Mouse (Mus musculus) liver, postnatal 0 days (tissue): ENCODE results near the gene Cyp4f40. TPM values are rescaled to one million over a fixed set of nuclear protein-coding genes. Genes with fewer than 3 reads are reported as not detected.
"Not testable (repeated sequence)": the region's sequence is repeated elsewhere in the genome, so short reads cannot be mapped to it uniquely, and the experiment has no call there.

ENCODE experiments used
- ATAC-seq: fragments of 200-750 bp; cut with Nextera tagmentation; 2 replicates; pipeline ENCODE4 v1.8.0; 2017; ENCODE audit warnings: mild to moderate bottlenecking, moderate library complexity
- DNase-seq: peaks from one replicate; pipeline ENCODE4 v3.0.0-alpha.2; 2016
- H3K27ac ChIP-seq: fragments of 300-500 bp; sonication (generic); 2 replicates; pipeline ENCODE4 v1.5.1; 2014; ENCODE audit warnings: antibody characterized with exemption, moderate library complexity, mild to moderate bottlenecking, low read depth
- H3K27me3 ChIP-seq: fragments of 300-500 bp; sonication (generic); 2 replicates; pipeline ENCODE4 v1.6.1; 2014; ENCODE audit warnings: low read length, control low read depth, mixed read lengths; ENCODE audit not compliant: insufficient read depth
- H3K36me3 ChIP-seq: fragments of 300-500 bp; sonication (generic); replicated peaks from 2 replicates; pipeline ENCODE4 v1.6.1; 2014; ENCODE audit warnings: mild to moderate bottlenecking, control low read depth, low read length, moderate library complexity, mixed read lengths; ENCODE audit not compliant: insufficient read depth
- H3K4me1 ChIP-seq: fragments of 300-500 bp; sonication (generic); 2 replicates; pipeline ENCODE4 v1.6.1; 2014; ENCODE audit warnings: antibody characterized with exemption, mild to moderate bottlenecking, control low read depth; ENCODE audit not compliant: insufficient read depth
- H3K4me2 ChIP-seq: fragments of 300-500 bp; sonication (generic); 2 replicates; pipeline ENCODE4 v1.6.1; 2014; ENCODE audit warnings: low read depth, mild to moderate bottlenecking, low read length, moderate library complexity, mixed read lengths
- H3K4me3 ChIP-seq: fragments of 300-500 bp; sonication (generic); 2 replicates; pipeline ENCODE4 v1.5.1; 2014; ENCODE audit warnings: low read depth, low read length
- H3K9ac ChIP-seq: fragments of 300-500 bp; sonication (generic); replicated peaks from 2 replicates; pipeline ENCODE4 v1.6.1; 2014; ENCODE audit warnings: mild to moderate bottlenecking, moderate library complexity
- H3K9me3 ChIP-seq: fragments of 300-500 bp; sonication (generic); 2 replicates; pipeline ENCODE4 v1.6.1; 2016; ENCODE audit warnings: mild to moderate bottlenecking, control low read depth, low read length, mixed read lengths
- CTCF ChIP-seq: sonication (generic); IDR thresholded peaks from 2 replicates; pipeline ENCODE4 v1.5.1; 2016; ENCODE audit warnings: antibody characterized with exemption, low read depth
- EP300 ChIP-seq: IDR thresholded peaks from 2 replicates; pipeline ENCODE4 v1.6.1; 2016; ENCODE audit warnings: antibody characterized with exemption, low read depth, mild to moderate bottlenecking
- WGBS: fragments of 180-500 bp; shearing (Covaris S2); extraction: QIAGEN DNeasy Blood & Tissue Kit; methylation state at CpG from one replicate; pipeline ENCODE4 v1.1.7; 2014; ENCODE audit not compliant: insufficient replicate concordance; 5-methylcytosine and 5-hydroxymethylcytosine counted together
- polyA plus RNA-seq: library from polyadenylated mRNA; unstranded; fragments of >200 nt; fragmentation: Nextera tagmentation; extraction: Ambion mirVana; gene quantifications from 2 replicates; pipeline ENCODE4 v1.2.1, GENCODE M21; 2015

The Cyp4f40 gene
- polyA plus RNA-seq, 1 experiment from 2014 or later, result not detected

- peak within 1 kb of the TSS; percentile 67 for H3K4me2 ChIP-seq
- ATAC-seq (peak; percentile 91), DNase-seq (peak; percentile 86)
- TF ChIP-seq CTCF, result no peak
- peak; percentile 71 for TF ChIP-seq EP300
- no peaks in the 10 kb centered on the region for H3K27me3 ChIP-seq
- H3K4me3 ChIP-seq, result peak within 1 kb of the TSS; percentile 45
- H3K36me3 ChIP-seq, result no peaks in the 10 kb centered on the region
- peak within 1 kb of the TSS; percentile 62 for H3K9ac ChIP-seq
- no peaks in the 10 kb centered on the region for H3K9me3 ChIP-seq
- WGBS, result 38% methylated on average over 7 of the region's 7 CpGs
- peak within 1 kb of the TSS; percentile 93 for H3K27ac ChIP-seq
- peaks cover 12% of the 10 kb centered on the region for H3K4me1 ChIP-seq
Observed at GRCm38 (mm10) chr17:32685048-32685750, 26.5 kb downstream of the Cyp4f40 start, which contains the start of gene Cyp4f15. Gene Cyp4f15, plus strand, starts transcription at chr17:32685627.

DNA sequence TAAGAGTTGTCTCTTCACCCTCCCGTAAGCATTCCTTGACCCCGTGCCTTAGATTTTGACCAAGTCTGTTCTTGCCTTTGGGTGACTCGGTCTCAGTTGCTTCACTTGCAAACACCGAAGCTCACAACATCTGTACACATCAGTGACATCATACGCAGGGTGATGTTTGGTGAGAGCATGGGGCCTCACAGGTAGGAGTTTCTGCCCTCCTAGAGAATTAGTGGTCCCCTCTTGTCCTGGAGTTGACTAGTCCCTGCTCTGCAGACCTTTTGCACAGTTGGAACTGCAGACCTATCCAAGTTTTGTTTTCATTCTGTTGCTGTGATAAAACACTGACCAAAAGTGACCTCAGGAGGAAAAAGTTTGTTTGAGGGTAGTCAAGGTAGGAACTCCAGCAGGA, 28.0 kb downstream of the Cyp4f40 start:
- WGBS, result 62% methylated on average over 5 of the region's 5 CpGs
- Histone ChIP-seq H3K4me3 (peak overlapping the region; percentile 45), H3K9me3 (no peaks in the 10 kb centered on the region), H3K4me2 (peak overlapping the region; percentile 67), H3K4me1 (peaks cover 12% of the 10 kb centered on the region), H3K9ac (peak overlapping the region; percentile 62), H3K27me3 (no peaks in the 10 kb centered on the region), H3K36me3 (no peaks in the 10 kb centered on the region), H3K27ac (peak overlapping the region; percentile 93)
- ATAC-seq (peak; percentile 60), DNase-seq (peak; percentile 22)
- peak; percentile 31; the same call in 1 of the 2 replicates for TF ChIP-seq EP300
- TF ChIP-seq CTCF, result no peak

GRCm38 (mm10) chr17:32690959-32691358, 32.3 kb downstream of the Cyp4f40 start:
- TF ChIP-seq EP300 (no peak; the same call in 1 of the 2 replicates), CTCF (peak; percentile 30)
- Histone ChIP-seq H3K27me3 (no peaks in the 10 kb centered on the region), H3K9ac (no peak overlapping the region), H3K4me2 (no peak overlapping the region), H3K27ac (peak overlapping the region; percentile 55), H3K4me1 (peaks cover 4% of the 10 kb centered on the region; the same call in 1 of the 2 replicates), H3K9me3 (no peaks in the 10 kb centered on the region; the same call in 1 of the 2 replicates), H3K4me3 (no peak overlapping the region), H3K36me3 (peaks cover 8% of the 10 kb centered on the region; the same call in 1 of the 2 replicates)
- 66% methylated on average over 1 of the region's 1 CpGs for WGBS
- peak; percentile 38 for DNase-seq
- ATAC-seq, result peak; percentile 84

DNA sequence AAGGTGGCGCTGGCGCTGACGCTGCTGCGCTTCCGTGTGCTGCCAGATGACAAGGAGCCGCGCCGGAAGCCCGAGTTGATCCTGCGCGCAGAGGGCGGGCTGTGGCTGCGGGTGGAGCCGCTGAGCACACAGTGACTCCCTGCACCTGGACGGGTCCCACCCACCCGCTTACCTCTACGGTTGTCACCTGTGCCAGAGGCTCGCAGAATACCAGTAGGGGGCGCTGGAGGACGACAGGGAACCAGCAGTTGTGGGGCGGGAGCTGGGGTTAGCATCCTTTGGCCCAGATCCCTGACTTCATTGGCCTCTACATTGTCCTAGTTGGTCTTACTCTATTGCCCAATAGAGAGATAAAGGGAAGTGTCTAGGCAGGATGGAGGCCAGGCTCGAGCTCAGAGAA, 44.1 kb downstream of the Cyp4f40 start:
- H3K4me1 ChIP-seq, result no peaks in the 10 kb centered on the region
- H3K27ac ChIP-seq, result no peak overlapping the region
- H3K4me3 ChIP-seq, result no peak overlapping the region
- H3K36me3 ChIP-seq, result peaks cover 15% of the 10 kb centered on the region
- peak; percentile 37 for DNase-seq
- no peak for ATAC-seq
- peaks cover 11% of the 10 kb centered on the region for H3K9me3 ChIP-seq
- H3K9ac ChIP-seq, result no peak overlapping the region
- no peak overlapping the region for H3K4me2 ChIP-seq
- 45% methylated on average over 22 of the region's 22 CpGs for WGBS
- H3K27me3 ChIP-seq, result no peaks in the 10 kb centered on the region
- TF ChIP-seq EP300 (no peak), CTCF (peak; percentile 42)

- not testable (repeated sequence) for H3K9me3 ChIP-seq, H3K9ac ChIP-seq, DNase-seq, H3K27ac ChIP-seq, H3K4me1 ChIP-seq, H3K36me3 ChIP-seq, H3K4me3 ChIP-seq, ATAC-seq, H3K4me2 ChIP-seq, H3K27me3 ChIP-seq
Observed at GRCm38 (mm10) chr17:32710541-32710940, 51.8 kb downstream of the Cyp4f40 start.

GRCm38 (mm10) chr17:32722151-32722550, 63.5 kb downstream of the Cyp4f40 start:
- not testable (repeated sequence) for H3K4me1 ChIP-seq, ATAC-seq, H3K9ac ChIP-seq, H3K36me3 ChIP-seq, H3K27me3 ChIP-seq, H3K9me3 ChIP-seq, H3K4me3 ChIP-seq, H3K4me2 ChIP-seq, DNase-seq, H3K27ac ChIP-seq
- whole genome bisulfite sequencing, result 62% methylated on average over 1 of the region's 1 CpGs

DNA sequence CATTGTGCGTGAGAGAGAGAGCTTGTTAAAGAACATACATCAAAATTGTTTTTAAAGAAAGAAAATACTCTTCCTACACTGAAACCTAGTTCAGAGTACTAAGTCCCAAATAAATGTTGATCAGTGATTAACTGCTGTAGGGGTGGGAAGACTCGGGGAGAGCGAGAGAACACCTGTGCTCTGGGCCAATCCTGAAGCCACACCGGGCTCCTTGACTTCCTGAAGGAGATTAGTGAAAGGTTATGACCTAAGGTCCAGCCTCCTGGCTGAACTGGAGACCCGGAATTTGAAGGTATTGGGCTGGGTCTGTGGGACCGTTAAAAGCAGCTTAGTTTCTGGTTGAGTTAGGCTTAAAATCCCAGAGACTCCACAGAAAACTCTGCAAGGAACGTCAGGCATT, 64.1 kb downstream of the Cyp4f40 start:
- no peak overlapping the region for H3K27ac ChIP-seq
- H3K9ac ChIP-seq, result no peak overlapping the region
- H3K4me2 ChIP-seq, result no peak overlapping the region
- 70% methylated on average over 7 of the region's 7 CpGs for WGBS
- H3K27me3 ChIP-seq, result no peaks in the 10 kb centered on the region
- no peak for DNase-seq
- H3K4me1 ChIP-seq, result no peaks in the 10 kb centered on the region
- TF ChIP-seq CTCF, result no peak
- TF ChIP-seq EP300, result no peak
- no peak for ATAC-seq
- H3K4me3 ChIP-seq, result no peak overlapping the region
- no peaks in the 10 kb centered on the region for H3K36me3 ChIP-seq
- no peaks in the 10 kb centered on the region for H3K9me3 ChIP-seq

- not testable (repeated sequence) for H3K27ac ChIP-seq, H3K9ac ChIP-seq, DNase-seq, ATAC-seq, H3K36me3 ChIP-seq, H3K9me3 ChIP-seq, H3K4me2 ChIP-seq, H3K4me1 ChIP-seq, H3K4me3 ChIP-seq, H3K27me3 ChIP-seq
Observed at GRCm38 (mm10) chr17:32726360-32726759, 67.7 kb downstream of the Cyp4f40 start.
